Mouse (Mus musculus): ENCODE measurements around the gene Nos1ap.

The Nos1ap gene

DNA sequence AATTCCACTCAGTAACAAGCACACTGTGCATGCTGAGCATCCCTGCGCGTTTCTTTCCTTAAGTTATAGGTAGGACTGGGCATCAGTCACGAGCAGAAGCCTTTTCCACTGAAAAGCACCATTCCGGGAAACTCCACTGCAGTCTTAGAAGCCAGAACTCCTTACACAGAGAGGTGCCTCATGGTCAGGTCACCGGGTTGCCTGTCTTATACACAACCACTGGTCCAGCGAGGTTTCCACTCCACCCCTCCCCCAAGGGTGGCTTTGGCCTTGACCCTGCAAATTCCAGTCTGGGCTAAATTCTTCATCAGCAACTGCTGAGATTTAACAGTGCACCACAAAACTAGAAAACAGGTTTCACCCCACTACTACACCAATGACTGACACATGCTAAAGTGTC is 1.3 kb downstream of the Nos1ap start:
- DNase-seq (ENCODE audit: low spot score in 2 of 2): peak in 1 of 2 experiments; percentile 32

DNA sequence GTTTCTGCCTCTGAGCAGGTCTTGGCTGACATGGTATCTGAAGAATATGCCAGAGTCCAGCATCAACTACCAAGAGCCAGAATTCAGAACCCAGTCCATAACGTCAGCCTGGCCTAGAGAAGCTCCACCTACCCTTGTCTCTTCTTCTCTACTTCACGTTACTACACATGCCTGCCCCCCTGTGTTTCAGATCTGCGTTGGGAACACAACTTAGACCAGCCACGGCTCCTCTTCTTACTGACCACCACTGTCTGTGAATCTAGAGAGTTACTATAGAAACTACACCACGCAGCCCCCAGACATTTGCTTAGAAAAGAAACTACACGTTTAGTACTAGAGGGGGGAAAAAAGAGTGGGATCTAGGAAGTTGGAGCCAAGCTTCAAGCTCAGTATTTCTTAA is 2.9 kb downstream of the Nos1ap start:
- peak; percentile 36 to 56 for DNase-seq (ENCODE audit: low spot score in 2 of 2)

DNA sequence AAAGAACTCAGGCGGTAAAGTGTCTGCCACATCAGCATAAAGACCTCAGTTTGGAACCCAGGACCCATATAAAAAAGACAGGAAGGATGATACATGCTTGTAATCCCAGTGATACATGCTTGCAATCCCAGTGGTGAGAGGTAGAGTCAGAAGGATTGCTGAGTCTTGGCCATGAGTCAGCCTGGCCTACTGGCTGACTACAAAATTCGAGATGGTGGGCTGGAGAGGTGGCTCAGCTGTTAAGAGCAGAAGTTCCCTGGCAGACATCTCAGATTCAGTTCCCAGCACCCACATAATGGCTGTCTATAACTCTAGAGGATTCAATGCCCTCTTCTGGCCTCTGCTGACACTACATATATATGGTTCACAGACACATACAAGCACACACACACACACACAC is 5.7 kb downstream of the Nos1ap start:
- DNase-seq (ENCODE audit: low spot score in 2 of 2): no peak

DNA sequence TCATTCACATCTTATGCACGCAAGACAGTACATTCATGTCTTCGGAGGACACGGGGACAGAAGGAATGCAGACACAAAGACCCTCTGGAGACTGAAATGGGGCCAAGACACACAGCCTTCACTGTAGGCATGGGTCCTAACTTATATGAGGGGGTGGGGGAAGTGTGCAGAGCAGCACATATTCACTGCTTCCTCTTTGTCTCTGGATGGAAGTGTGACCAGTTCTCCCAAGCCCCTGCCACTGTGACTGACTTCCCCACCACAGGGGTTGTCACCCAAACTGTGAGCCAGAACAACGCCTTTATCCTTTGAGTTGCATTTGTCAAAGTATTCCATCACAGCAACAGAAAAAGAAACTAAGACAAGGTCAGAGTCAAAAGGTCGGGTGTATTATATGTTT is 7.3 kb downstream of the Nos1ap start:
- DNase-seq (ENCODE audit: low spot score in 2 of 2): no peak

DNA sequence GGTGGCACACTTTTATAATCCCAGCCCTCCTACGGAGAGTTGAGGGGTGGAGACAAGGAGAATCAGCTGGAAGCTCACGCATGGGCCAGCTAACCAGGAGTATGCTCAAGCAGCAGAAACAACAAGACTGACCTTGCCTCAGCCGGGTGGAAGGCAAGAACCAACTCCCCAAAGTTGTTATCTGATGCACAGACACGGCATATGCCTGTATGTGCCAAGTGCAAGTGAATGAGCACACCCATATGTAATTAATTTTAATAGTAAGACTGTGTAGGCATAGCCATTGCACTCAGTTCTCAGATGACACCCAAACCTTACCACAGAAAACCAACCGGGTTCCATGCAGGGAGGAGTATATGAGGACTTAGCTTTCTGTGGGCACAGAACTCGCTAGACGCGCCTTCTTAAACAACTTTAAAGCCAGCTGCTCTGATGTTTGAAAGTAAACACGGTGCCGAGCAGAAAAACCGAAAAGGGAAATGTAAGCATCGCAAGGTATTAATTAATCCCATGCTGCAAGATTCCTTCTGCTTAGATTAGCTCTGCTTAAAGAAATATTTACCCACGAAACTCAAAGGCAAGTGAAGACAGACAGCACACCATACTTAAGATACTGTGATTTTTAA is 9.1 kb downstream of the Nos1ap start:
- DNase-seq (ENCODE audit: low spot score in 2 of 2): peak in 1 of 2 experiments; percentile 27

DNA sequence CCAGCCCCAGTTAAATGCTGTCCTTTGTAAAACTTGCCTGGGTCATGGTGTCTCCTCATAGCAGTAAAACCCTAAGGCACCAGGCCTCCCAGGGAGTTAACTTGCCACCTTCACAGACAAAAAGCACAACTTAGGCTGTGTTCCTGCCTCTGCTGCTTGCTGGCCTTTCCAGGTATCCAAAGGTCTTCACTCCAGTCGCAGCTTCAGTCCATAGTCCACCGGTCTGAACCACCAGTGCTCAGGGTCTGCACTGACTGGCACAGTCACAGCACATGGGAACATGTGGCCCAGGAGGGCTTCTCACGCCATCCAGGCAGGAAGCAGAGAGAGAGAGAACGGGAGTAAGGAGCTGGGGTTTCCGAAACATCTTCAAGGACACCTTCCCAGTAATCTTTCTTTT is 10.2 kb downstream of the Nos1ap start:
- DNase-seq (ENCODE audit: low spot score in 2 of 2): no peak

DNA sequence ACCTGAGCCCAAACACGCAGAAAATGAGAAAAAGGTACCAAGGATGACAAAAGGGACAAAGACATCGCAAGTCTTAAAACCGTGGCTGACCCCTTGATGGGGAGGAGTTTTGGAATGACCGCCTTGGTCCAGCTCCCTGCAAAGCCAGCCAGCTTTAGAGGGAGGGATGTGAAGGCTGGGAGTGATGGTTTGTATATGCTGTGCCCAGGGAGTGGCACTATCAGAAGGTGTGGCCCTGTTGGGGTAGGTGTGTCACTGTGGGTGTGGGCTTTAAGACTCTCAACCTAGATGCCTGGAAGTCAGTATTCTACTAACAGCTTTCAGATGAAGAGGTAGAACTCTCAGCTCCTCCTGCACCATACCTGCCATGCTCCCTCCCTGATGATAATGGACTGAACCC is 10.6 kb downstream of the Nos1ap start:
- DNase-seq (ENCODE audit: low spot score in 2 of 2): no peak

DNA sequence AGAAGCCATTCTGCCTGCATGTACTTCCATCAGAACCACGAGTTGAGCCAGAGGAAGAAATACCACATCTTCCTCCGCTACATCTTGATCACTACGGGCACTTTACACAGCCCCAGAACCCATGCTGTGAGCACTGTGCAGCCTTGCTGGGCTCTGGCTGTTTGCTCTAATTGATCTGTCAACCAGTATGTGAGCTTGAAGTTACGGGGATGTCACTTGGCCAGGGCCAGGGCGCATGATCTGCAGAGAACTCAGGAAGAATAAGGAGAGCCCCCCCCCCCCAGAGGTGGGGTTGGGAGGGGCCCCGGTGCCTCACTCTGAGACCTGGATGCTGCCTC is 13.0 kb downstream of the Nos1ap start:
- no peak for DNase-seq (ENCODE audit: low spot score in 2 of 2)

DNA sequence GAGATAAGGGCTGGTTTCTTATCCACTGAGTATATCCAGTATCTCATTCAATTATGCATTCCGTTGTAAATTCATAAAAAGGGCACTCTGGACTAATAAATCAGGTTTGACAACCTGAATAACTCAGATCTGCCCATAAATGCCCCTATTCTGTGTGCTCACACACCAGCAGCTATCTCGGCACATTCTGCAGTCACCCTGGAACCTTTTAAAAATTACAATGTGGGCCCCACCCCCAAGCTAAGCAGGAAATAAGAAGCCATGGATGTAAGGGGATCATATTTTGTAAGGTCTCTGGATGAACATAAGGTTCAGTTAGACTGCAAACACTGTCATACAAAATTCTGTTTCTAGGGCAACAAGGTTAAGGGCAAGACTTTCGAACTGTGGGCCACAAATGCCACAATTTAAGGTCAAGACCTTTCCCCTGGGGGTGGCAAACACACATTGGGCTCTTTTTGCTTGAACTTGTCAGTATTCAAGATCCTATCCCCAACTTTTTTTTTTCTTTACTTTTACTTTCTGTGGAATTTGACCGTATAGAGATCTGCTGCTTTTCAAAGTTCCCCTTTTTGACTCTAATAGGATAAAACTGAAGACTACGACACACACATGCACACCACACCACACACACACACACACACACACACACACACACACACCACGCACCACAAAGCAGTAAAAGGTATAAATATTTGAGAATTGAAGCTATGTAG is 13.5 kb downstream of the Nos1ap start:
- no peak for DNase-seq (ENCODE audit: low spot score in 2 of 2)

DNA sequence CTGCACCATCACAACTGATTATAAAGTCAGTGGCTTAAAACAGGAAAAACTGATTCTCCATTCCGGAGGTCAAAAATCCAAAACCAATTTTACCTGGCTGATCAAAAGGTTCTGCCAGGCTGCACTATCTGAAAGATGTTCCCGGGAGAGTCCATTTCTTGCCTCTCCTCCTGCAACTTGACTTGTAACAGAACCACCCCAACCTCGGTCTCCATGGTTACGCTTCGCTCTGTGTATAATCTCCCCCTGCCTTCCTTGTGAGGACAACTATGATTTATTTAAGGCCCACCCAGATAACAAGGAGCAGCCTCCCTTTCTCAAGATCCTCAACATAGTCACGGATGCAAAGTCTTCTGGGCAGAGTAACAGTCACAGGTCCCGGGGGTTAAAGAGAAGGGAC is 16.5 kb downstream of the Nos1ap start:
- DNase-seq (ENCODE audit: low spot score in 2 of 2): no peak

DNA sequence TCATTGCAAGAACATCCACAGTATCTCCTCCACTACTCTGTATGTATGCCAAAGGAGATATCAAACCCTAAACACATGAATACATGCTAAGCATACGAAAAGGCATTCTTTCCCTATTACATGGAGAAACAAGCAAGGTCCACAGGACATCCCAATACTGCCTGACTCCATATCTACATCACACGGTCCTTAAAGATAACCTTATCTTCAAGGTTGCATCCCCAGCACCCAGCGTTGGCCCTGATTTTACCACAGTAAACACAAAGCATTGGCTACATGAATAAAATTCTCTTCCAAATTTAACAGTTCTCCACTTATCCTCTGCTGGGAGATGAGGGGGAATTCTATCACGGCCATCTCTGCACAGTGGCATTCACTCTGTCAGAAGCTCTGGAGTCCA is 22.7 kb downstream of the Nos1ap start:
- DNase-seq (ENCODE audit: low spot score in 2 of 2): no peak

DNA sequence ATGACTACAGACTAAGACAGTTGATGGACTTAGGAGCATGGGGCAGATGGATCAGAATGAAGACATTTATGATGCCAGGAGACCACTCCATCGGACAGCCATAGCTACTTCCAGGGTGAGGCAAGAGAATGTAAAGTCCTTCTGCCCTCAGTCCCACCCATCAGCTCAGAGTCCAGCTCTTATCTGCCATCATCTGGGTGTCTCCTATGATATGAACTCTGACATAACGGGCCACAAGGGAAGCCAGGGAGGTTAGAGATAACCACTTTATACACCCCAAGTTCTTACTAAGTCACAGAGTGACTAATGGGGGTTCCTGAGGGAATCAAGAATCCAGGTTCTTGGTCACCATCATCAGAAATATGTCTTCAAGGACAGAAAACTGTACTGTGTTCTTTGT is 23.1 kb downstream of the Nos1ap start:
- DNase-seq (ENCODE audit: low spot score in 2 of 2): no peak

DNA sequence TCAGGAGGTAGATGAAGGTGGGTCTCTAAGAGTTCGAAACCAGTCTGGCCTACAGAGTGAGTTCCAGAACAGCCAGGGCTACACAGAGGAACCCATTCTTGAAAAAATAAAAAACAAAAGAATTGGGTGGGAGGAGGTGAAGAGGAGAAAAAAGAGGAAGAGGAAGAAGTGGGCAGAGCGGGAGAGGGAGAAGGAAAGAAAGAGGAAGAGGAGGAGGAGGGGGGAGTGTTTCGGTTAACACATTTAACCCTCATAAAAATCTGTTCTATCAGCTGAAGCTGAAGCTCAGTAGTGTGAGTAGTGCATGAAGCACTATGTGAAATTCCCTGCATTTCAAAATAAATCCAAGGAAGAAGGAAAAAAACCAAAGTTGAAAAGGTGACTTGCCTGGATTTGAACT is 24.7 kb downstream of the Nos1ap start:
- no peak for DNase-seq (ENCODE audit: low spot score in 2 of 2)

DNA sequence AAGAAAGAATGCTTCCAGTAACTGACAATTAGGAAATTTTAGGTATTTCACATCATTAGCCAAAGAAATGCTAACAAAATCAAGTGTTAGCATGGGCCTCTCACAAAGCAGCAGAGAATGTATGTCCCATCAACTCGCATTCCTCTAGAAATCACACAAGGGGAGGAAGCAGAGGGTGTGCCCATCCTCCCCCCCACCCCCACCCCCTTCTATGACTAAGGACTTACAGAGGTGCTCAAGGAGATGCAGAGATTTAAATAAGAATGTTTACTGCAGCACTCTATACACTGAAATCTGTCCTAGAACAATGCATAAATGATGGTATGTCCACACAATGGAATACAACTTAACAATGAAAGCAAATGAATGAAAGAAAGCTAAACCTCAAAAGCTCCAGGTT is 27.2 kb downstream of the Nos1ap start:
- no peak for DNase-seq (ENCODE audit: low spot score in 2 of 2)

DNA sequence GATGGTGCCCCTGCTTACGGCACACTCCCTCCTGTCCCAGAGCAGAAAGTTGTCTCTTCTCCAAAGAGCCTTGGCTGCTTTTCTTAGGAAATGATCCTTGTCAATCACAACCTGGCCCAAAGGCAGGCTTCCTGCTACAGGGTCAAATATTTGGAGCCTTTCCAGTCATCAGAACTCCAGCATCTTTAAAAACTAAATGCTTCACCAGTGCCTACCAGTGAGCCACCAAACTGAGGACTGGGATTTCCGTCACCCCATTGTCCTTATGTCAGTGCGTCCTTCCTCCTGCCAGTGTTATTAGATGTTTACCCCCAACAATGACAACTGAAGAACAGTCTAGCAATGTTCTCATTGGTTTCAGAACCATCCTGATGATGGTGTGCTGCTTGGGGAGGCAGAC is 28.9 kb downstream of the Nos1ap start:
- DNase-seq (ENCODE audit: low spot score in 2 of 2): no peak

DNA sequence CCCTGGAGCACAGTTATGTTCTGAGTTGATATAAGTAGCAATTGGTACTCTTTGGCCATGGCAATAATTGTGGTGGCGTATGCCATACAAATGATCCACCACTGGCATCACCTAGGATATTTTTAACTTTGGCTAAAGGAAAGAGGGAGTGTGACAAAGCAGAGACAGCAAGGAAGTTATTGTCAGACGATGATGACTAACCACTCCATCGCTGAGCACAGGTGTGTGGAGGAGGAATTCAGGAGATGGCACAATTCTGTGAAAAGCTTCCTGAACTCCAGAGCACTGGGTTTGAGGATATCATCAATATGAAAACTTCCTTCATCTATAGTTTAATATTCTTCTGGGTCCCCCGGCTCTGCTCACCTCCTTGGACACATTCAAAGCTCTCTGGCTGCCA is 31.7 kb downstream of the Nos1ap start:
- DNase-seq (ENCODE audit: low spot score in 2 of 2): peak in 1 of 2 experiments; percentile 28

DNA sequence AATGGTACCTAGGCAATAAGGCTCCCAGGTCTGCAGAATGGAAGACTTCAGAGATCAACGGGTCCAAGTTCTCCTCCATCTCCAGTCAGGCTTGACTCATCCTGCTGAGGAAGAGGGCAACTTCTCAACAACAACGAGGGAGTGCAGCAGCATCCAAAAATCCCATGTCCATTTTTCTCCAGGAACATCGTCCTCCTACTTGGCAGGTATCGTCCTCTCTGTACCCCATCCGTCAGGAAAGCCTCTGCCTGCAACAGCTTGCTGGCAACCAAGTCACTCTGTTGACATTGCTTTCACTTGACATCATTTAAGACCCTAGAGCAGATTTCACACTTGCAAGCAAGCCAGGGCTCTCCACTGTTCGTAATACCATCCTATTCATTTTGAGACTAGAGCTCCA is 33.0 kb downstream of the Nos1ap start:
- DNase-seq (ENCODE audit: low spot score in 2 of 2): peak in 1 of 2 experiments; percentile 13

DNA sequence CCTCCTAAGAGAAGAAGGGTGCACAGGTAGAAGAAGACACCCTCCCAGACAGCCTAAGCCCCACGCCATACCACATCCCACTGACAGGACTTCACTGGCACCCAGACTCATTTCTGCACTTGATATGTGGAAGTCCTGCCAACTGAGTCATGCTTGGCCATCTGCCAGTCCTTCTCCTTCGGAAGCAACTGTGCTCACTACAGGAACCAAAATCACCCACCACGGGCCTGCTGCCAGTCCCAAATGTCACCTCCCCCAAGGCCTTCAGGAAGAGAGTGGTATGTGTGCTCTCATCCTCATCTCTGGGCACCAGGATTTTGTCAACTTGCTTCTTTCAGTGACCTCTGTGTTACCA is 34.7 kb downstream of the Nos1ap start:
- DNase-seq (ENCODE audit: low spot score in 2 of 2): peak; percentile 93 to 97

DNA sequence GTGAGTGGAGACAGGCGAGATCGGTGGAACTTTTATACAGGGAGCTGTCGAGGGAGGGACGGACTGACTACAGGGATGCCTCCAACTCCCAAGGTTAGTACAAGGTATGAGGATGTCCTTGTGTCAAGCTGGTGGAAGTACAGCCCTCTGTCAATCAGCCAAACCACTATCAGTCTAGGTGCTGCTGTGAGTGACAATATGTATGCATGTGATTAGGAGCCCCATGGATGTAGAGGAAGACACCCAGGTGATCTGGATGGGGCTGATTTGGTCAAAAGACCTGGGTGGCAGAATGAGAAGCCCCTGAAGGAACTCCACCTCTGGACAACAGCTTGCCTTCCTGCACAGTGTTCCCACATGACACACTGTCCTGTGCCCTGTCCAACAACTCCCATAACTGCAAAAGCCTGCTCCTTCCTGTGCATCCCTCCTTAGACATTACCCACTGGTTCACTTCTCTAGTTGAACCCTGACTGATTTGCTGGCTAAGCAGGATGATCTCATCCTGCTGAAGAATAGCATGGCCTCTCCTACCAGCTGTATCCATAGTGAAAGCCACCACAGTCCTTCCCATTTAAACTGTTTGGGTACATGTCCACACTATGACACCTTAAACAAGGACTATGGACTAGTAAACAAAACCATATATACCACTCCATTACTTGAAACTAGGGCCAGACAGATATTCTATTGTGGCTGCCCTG is 35.3 kb downstream of the Nos1ap start:
- no peak for DNase-seq (ENCODE audit: low spot score in 2 of 2)

DNA sequence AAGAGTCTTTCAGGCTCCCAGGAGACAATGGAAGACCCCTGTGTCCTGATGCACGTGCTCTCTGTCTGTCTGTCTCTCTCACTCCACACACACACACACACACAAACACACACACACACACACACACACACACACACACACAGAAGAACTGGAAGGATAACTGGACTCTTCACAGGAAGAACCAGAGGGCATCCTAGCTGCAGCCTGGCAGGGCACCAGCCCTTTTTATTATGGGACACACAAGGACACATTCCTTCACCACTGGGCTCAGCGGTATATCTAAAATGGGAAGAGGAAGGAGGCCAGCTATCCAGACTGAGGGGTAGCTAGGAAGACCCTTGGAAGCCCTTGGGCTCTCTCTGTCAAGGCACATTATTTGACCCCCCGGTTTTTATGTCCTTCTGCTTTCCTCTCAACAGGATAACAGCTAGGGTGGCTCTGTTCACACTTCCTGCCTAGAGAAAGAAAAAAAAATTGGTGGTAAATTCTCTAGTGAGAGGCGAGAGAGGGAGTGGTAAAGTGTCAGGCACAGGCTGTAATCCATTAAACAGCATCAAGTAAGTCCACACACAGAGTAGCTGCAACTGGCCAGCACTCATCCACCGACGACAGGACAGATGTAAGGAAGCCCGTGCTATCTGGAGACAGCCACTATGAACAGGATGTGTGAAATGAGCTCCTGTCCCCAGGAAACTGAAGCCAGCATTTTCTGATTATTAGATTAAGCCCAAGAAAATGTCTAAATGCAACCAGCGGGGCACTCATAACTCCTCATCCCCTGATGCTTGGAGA is 38.8 kb downstream of the Nos1ap start:
- no peak for DNase-seq (ENCODE audit: low spot score in 2 of 2)

DNA sequence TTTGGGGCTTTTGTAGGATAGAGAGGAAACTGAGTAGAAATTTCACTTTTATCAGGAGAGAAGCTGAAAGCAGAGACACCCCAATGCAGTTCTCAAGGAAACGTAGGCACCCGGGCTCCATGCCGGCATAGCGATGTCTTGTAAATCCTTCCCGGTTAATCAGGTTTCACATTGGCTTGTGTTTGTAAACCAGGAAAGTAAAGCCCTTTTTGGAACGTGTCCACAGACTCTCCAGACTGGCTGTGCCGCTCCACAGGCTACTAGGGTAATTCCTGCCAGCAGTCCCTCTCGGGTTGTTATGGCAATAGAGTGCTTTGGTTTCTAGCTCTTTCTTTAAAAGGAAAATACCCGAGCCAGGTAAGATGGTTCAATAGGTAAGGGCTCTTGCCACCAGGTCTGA is 40.6 kb downstream of the Nos1ap start:
- DNase-seq (ENCODE audit: low spot score in 2 of 2): no peak

DNA sequence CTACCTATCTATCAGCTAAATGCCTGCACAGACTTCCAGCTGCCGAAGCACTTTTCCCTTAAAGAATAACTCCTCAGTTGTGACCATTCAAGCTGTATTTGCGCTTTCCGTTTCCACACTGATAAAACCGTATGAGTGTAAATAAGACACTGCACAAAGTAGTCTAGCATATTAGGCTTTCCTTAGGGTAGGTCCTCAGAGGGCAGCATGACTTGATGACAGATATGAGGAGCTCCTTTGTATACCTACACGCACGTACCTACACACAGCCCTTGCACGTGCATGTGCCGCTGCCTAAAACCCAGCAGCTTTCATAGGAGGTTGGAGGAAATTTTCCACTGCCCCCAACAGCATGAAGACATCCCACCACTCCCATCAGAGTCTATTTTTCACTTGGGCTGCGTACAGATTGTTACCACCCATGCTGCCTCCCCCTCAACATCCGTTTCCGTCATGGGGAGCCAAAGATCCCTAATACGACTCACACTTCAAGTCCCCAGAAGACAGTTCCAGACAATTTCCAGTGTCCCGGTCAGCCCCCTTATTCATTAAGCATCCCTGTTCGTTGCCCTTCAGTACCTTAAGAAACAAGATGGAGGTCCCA is 41.4 kb downstream of the Nos1ap start:
- peak in 1 of 2 experiments; percentile 58 for DNase-seq (ENCODE audit: low spot score in 2 of 2)

Measured in right cerebral cortex, adult 2 months (tissue).